ENCODE assay signal across 21 mouse cellular contexts in genomic region chr7:122353329-122353728, GRCm38 (mm10).
DNase-seq lines count a peak whose midpoint lies in the region; ATAC-seq and TF ChIP-seq lines count a peak whose summit lies in the region.
"Had no signal": no experiment of that assay in that cellular context is flagged by ENCODE, and none has a peak within 500 bp of the region (broad histone marks: within the 10 kb centered on the region; RNA-seq: fewer than 3 reads in every experiment).

No protein-coding gene starts in this region.

- H3K9me3 ChIP-seq in lung, embryonic 14.5 days (ENCODE audit: low read depth, low read length): no peaks in the 10 kb centered on the region
- no peaks in the 10 kb centered on the region for H3K9me3 ChIP-seq in lung, postnatal 0 days (ENCODE audit: low read length)
- no peaks in the 10 kb centered on the region for H3K9me3 ChIP-seq in neural tube, embryonic 13.5 days
- H3K9me3 ChIP-seq: embryonic facial prominence, embryonic 12.5 days; heart, embryonic 15.5 days; limb, embryonic 12.5 days; megakaryocyte, embryonic 14.5 days had no signal

- no peak overlapping the region for H3K9ac ChIP-seq in lung, embryonic 14.5 days
- no peak overlapping the region for H3K9ac ChIP-seq in lung, postnatal 0 days (replicated peaks; ENCODE audit: low read depth)
- no peak overlapping the region for H3K9ac ChIP-seq in neural tube, embryonic 13.5 days
- H3K9ac ChIP-seq: embryonic facial prominence, embryonic 12.5 days; heart, embryonic 15.5 days; limb, embryonic 12.5 days; liver, postnatal 0 days had no signal

- H3K36me3 ChIP-seq in lung, embryonic 14.5 days (ENCODE audit: insufficient read depth): no peaks in the 10 kb centered on the region
- H3K36me3 ChIP-seq in lung, postnatal 0 days (ENCODE audit: insufficient read depth, low read length): no peaks in the 10 kb centered on the region
- H3K36me3 ChIP-seq in neural tube, embryonic 13.5 days: no peaks in the 10 kb centered on the region
- H3K36me3 ChIP-seq: embryonic facial prominence, embryonic 12.5 days; heart, embryonic 15.5 days; limb, embryonic 12.5 days had no signal

- no peak for TF ChIP-seq POLR2A in brain, embryonic 14.5 days (IDR thresholded peaks at IDR 0.05; ENCODE audit: borderline replicate concordance, extremely low read depth, insufficient read depth, insufficient read length, poor library complexity, severe bottlenecking)

- no peak overlapping the region for H3K27ac ChIP-seq in lung, embryonic 14.5 days (ENCODE audit: low read depth)
- no peak overlapping the region for H3K27ac ChIP-seq in lung, postnatal 0 days (ENCODE audit: low read length)
- peak overlapping the region; percentile 72 for H3K27ac ChIP-seq in neural tube, embryonic 13.5 days (replicated peaks)
- H3K27ac ChIP-seq: embryonic facial prominence, embryonic 12.5 days; heart, embryonic 15.5 days; kidney, postnatal 0 days; limb, embryonic 12.5 days had no signal

- H3K4me3 ChIP-seq in lung, embryonic 14.5 days (ENCODE audit: low read depth, low read length): no peak overlapping the region
- no peak overlapping the region for H3K4me3 ChIP-seq in lung, postnatal 0 days (ENCODE audit: low read depth, low read length)
- no peak overlapping the region for H3K4me3 ChIP-seq in neural tube, embryonic 13.5 days
- H3K4me3 ChIP-seq: embryonic facial prominence, embryonic 12.5 days; heart, embryonic 15.5 days; limb, embryonic 12.5 days; megakaryocyte, embryonic 14.5 days had no signal

- H3K4me1 ChIP-seq in lung, embryonic 14.5 days (ENCODE audit: insufficient read depth): no peaks in the 10 kb centered on the region
- H3K4me1 ChIP-seq in lung, postnatal 0 days (ENCODE audit: insufficient read depth, low read depth, low read length): no peaks in the 10 kb centered on the region
- H3K4me1 ChIP-seq in neural tube, embryonic 13.5 days (replicated peaks): peaks cover 17% of the 10 kb centered on the region
- H3K4me1 ChIP-seq: embryonic facial prominence, embryonic 12.5 days; heart, embryonic 15.5 days; megakaryocyte, embryonic 14.5 days had no signal

- H3K27me3 ChIP-seq in lung, embryonic 14.5 days (ENCODE audit: insufficient read depth, low read length): no peaks in the 10 kb centered on the region
- H3K27me3 ChIP-seq in lung, postnatal 0 days (replicated peaks; ENCODE audit: insufficient read depth, low read length): no peaks in the 10 kb centered on the region
- H3K27me3 ChIP-seq in neural tube, embryonic 13.5 days: no peaks in the 10 kb centered on the region
- H3K27me3 ChIP-seq: embryonic facial prominence, embryonic 12.5 days; heart, embryonic 15.5 days had no signal

- no peak overlapping the region for H3K4me2 ChIP-seq in lung, embryonic 14.5 days
- H3K4me2 ChIP-seq in lung, postnatal 0 days (replicated peaks; ENCODE audit: low read depth, low read length): no peak overlapping the region
- no peak overlapping the region for H3K4me2 ChIP-seq in neural tube, embryonic 13.5 days
- H3K4me2 ChIP-seq: embryonic facial prominence, embryonic 12.5 days; heart, embryonic 15.5 days; limb, embryonic 12.5 days; liver, embryonic 11.5 days had no signal

- WGBS in lung, embryonic 14.5 days: 55% methylated on average over 4 of the region's 4 CpGs
- WGBS in lung, postnatal 0 days: 57% methylated on average over 4 of the region's 4 CpGs
- 59% methylated on average over 4 of the region's 4 CpGs for WGBS in neural tube, embryonic 13.5 days

- TF ChIP-seq EP300 in lung, postnatal 0 days (IDR thresholded peaks at IDR 0.05): no peak

- DNase-seq in lung, embryonic 14.5 days: peak; percentile 24
- DNase-seq in lung, postnatal 0 days (ENCODE audit: low spot score): no peak
- no peak for DNase-seq in neural tube, embryonic 10.5 days (ENCODE audit: extremely low spot score, low spot score)
- DNase-seq in brain, embryonic 14.5 days (ENCODE audit: low read depth): peak; percentile 40
- DNase-seq in hindlimb bud, embryonic 11.5 days (ENCODE audit: extremely low spot score, low read depth, low spot score): peak; percentile 8
- no peak for DNase-seq in layer of hippocampus, adult 8-10 months (ENCODE audit: low spot score in 2 of 2)
- DNase-seq: adrenal gland, adult 8-10 months; cerebellum, adult 2 months; cerebellum, postnatal 25 days; heart, postnatal 36 days; kidney, adult 18-20 months had no signal

- no peak for TF ChIP-seq CTCF in lung, embryonic 14.5 days (IDR thresholded peaks at IDR 0.05; ENCODE audit: low read depth)
- TF ChIP-seq CTCF in lung, postnatal 0 days (IDR thresholded peaks at IDR 0.05): no peak
- no peak for TF ChIP-seq CTCF in brain, embryonic 14.5 days (IDR thresholded peaks at IDR 0.05; ENCODE audit: borderline replicate concordance, extremely low read depth, insufficient read depth, insufficient read length)

- ATAC-seq in lung, embryonic 14.5 days (ENCODE audit: insufficient read depth): no peak
- no peak for ATAC-seq in lung, postnatal 0 days
- ATAC-seq in neural tube, embryonic 13.5 days (ENCODE audit: low read depth): peak; percentile 69; the same call in 1 of the 2 replicates
- ATAC-seq: activated CD4-positive, CD25-positive, alpha-beta regulatory T cell, adult 4 months; inflammation-experienced regulatory T-cells, adult 6 months; liver, postnatal 0 days had no signal

Comparison
In these comparisons a context has a peak if more than half of its experiments do, and no peak if none do; other contexts are left out.
1. DNase-seq: peak in lung, embryonic 14.5 days (single experiment), brain, embryonic 14.5 days (single experiment) and hindlimb bud, embryonic 11.5 days (single experiment); none in lung, postnatal 0 days (single experiment), neural tube, embryonic 10.5 days (single experiment) and layer of hippocampus, adult 8-10 months (0 of 2).